Mouse (Mus musculus) forebrain, embryonic 11.5 days (tissue): ENCODE results near the gene Rhbdf1. TPM values are rescaled to one million over a fixed set of nuclear protein-coding genes. Genes with fewer than 3 reads are reported as not detected.
A peak's percentile ranks its signal among the peaks of the same experiment; 100 is the strongest.
"Not testable (repeated sequence)": the region's sequence is repeated elsewhere in the genome, so short reads cannot be mapped to it uniquely, and the experiment has no call there.

Experiments used
- ATAC-seq: fragments of 200-750 bp; cut with Nextera tagmentation; replicated peaks from 2 replicates; pipeline ENCODE4 v1.8.0; 2017; ENCODE audit warnings: moderate TSS enrichment; ENCODE audit not compliant: low FRiP score
- DNase-seq: peaks from one replicate; pipeline ENCODE4 v3.0.0-alpha.2; 2017; ENCODE audit warnings: low spot score
- H3K27ac ChIP-seq: fragments of 300-500 bp; sonication (generic); 2 replicates; pipeline ENCODE4 v1.5.1; 2014; ENCODE audit warnings: low read depth, low read length
- H3K27me3 ChIP-seq: fragments of 300-500 bp; sonication (generic); 2 replicates; pipeline ENCODE4 v1.6.1; 2014; ENCODE audit warnings: mild to moderate bottlenecking, low read length, mixed read lengths; ENCODE audit not compliant: control insufficient read depth, insufficient read depth
- H3K36me3 ChIP-seq: fragments of 300-500 bp; sonication (generic); 2 replicates; pipeline ENCODE4 v1.6.1; 2014; ENCODE audit warnings: mild to moderate bottlenecking, low read length, moderate library complexity, mixed read lengths; ENCODE audit not compliant: control insufficient read depth, insufficient read depth
- H3K4me1 ChIP-seq: fragments of 300-500 bp; sonication (generic); replicated peaks from 2 replicates; pipeline ENCODE4 v1.6.1; 2014; ENCODE audit warnings: low read length, mixed read lengths; ENCODE audit not compliant: control insufficient read depth, insufficient read depth
- H3K4me2 ChIP-seq: fragments of 300-500 bp; sonication (generic); 2 replicates; pipeline ENCODE4 v1.6.1; 2014; ENCODE audit warnings: low read depth, mild to moderate bottlenecking, low read length, moderate library complexity, mixed read lengths; ENCODE audit not compliant: severe bottlenecking
- H3K4me3 ChIP-seq: fragments of 300-500 bp; sonication (generic); 2 replicates; pipeline ENCODE4 v1.5.1; 2014; ENCODE audit warnings: low read depth, low read length
- H3K9ac ChIP-seq: fragments of 300-500 bp; sonication (generic); 2 replicates; pipeline ENCODE4 v1.6.1; 2014; ENCODE audit warnings: low read length
- H3K9me3 ChIP-seq: fragments of 300-500 bp; sonication (generic); 2 replicates; pipeline ENCODE4 v1.6.1; 2016; ENCODE audit warnings: low read length, mixed read lengths; ENCODE audit not compliant: control insufficient read depth
- WGBS: fragments of 180-500 bp; shearing (Covaris S2); extraction: QIAGEN DNeasy Blood & Tissue Kit; methylation state at CpG from one replicate; pipeline ENCODE4 v1.1.7; 2014; 5-methylcytosine and 5-hydroxymethylcytosine counted together
- polyA plus RNA-seq: library from polyadenylated mRNA; unstranded; fragments of >200 nt; fragmentation: Nextera tagmentation; extraction: Ambion mirVana; gene quantifications from 2 replicates; pipeline ENCODE4 v1.2.1, GENCODE M21; 2014

The Rhbdf1 gene
- polyA plus RNA-seq, 1 experiment from 2014 or later = 20.4 TPM

- DNase-seq (no peak), ATAC-seq (no peak)
- Histone ChIP-seq H3K4me3 (no peak overlapping the region), H3K36me3 (no peaks in the 10 kb centered on the region), H3K27me3 (no peaks in the 10 kb centered on the region), H3K9me3 (no peaks in the 10 kb centered on the region), H3K9ac (no peak overlapping the region), H3K4me2 (no peak overlapping the region), H3K27ac (no peak overlapping the region), H3K4me1 (no peaks in the 10 kb centered on the region; the same call in 1 of the 2 replicates)
- 82% methylated on average over 11 of the region's 11 CpGs for WGBS
These were observed 20.0 kb downstream of the Rhbdf1 start for GRCm38 (mm10) chr11:32201922-32202685.

GRCm38 (mm10) chr11:32200992-32201391 lies 21.1 kb downstream of the Rhbdf1 start:
- ATAC-seq, H3K27ac ChIP-seq, H3K9ac ChIP-seq, H3K9me3 ChIP-seq, H3K27me3 ChIP-seq, DNase-seq, H3K36me3 ChIP-seq, H3K4me3 ChIP-seq, H3K4me2 ChIP-seq, H3K4me1 ChIP-seq: not testable (repeated sequence)
- WGBS = 60% methylated on average over 1 of the region's 1 CpGs

- H3K4me3 ChIP-seq = no peak within 1 kb of the TSS
- no peaks in the 10 kb centered on the region for H3K9me3 ChIP-seq
- no peak within 1 kb of the TSS for H3K9ac ChIP-seq
- H3K4me1 ChIP-seq = no peaks in the 10 kb centered on the region
- DNase-seq = no peak
- no peaks in the 10 kb centered on the region for H3K27me3 ChIP-seq
- WGBS = 79% methylated on average over 10 of the region's 10 CpGs
- H3K27ac ChIP-seq = no peak within 1 kb of the TSS
- H3K36me3 ChIP-seq = no peaks in the 10 kb centered on the region
- H3K4me2 ChIP-seq = no peak within 1 kb of the TSS
- ATAC-seq = no peak
These were observed 22.0 kb downstream of the Rhbdf1 start, which contains the start of gene Il9r for GRCm38 (mm10) chr11:32200075-32200601. Il9r (minus strand) TSS chr11:32200279.

GRCm38 (mm10) chr11:32199230-32199629 lies 22.9 kb downstream of the Rhbdf1 start:
- 41% methylated on average over 6 of the region's 6 CpGs for WGBS
- no peak overlapping the region for H3K4me3 ChIP-seq
- peak; percentile 47 for DNase-seq
- no peaks in the 10 kb centered on the region for H3K27me3 ChIP-seq
- no peak overlapping the region for H3K9ac ChIP-seq
- no peaks in the 10 kb centered on the region for H3K4me1 ChIP-seq
- ATAC-seq = no peak
- H3K4me2 ChIP-seq = no peak overlapping the region
- H3K36me3 ChIP-seq = no peaks in the 10 kb centered on the region
- H3K9me3 ChIP-seq = no peaks in the 10 kb centered on the region
- H3K27ac ChIP-seq = no peak overlapping the region

- Histone ChIP-seq H3K4me1 (no peaks in the 10 kb centered on the region), H3K27ac (no peak overlapping the region), H3K4me3 (no peak overlapping the region), H3K9ac (no peak overlapping the region), H3K27me3 (no peaks in the 10 kb centered on the region), H3K36me3 (no peaks in the 10 kb centered on the region), H3K9me3 (no peaks in the 10 kb centered on the region), H3K4me2 (no peak overlapping the region)
- no peak for ATAC-seq
- DNase-seq = peak; percentile 46
- WGBS = 71% methylated on average over 13 of the region's 14 CpGs
These were observed 23.7 kb downstream of the Rhbdf1 start for GRCm38 (mm10) chr11:32198256-32198955.

- no peaks in the 10 kb centered on the region for H3K9me3 ChIP-seq
- H3K27ac ChIP-seq = no peak overlapping the region
- H3K4me2 ChIP-seq = no peak overlapping the region
- no peaks in the 10 kb centered on the region for H3K36me3 ChIP-seq
- H3K4me1 ChIP-seq = no peaks in the 10 kb centered on the region
- no peak overlapping the region for H3K9ac ChIP-seq
- WGBS = 76% methylated on average over 3 of the region's 3 CpGs
- H3K27me3 ChIP-seq = no peaks in the 10 kb centered on the region
- ATAC-seq (no peak), DNase-seq (peak; percentile 16)
- no peak overlapping the region for H3K4me3 ChIP-seq
These were observed 24.3 kb downstream of the Rhbdf1 start for GRCm38 (mm10) chr11:32197766-32198165.

- WGBS = 82% methylated on average over 6 of the region's 6 CpGs
- Histone ChIP-seq H3K9ac (no peak overlapping the region), H3K4me3 (no peak overlapping the region), H3K36me3 (no peaks in the 10 kb centered on the region), H3K4me1 (no peaks in the 10 kb centered on the region), H3K4me2 (no peak overlapping the region), H3K27ac (no peak overlapping the region), H3K9me3 (no peaks in the 10 kb centered on the region), H3K27me3 (no peaks in the 10 kb centered on the region)
- no peak for ATAC-seq
- no peak for DNase-seq
These were observed 25.4 kb downstream of the Rhbdf1 start for GRCm38 (mm10) chr11:32196727-32197126.

GRCm38 (mm10) chr11:32195867-32196540 lies 26.1 kb downstream of the Rhbdf1 start:
- peak; percentile 39 for DNase-seq
- 31% methylated on average over 11 of the region's 11 CpGs for WGBS
- Histone ChIP-seq H3K27ac (no peak overlapping the region), H3K9ac (no peak overlapping the region), H3K4me3 (no peak overlapping the region), H3K27me3 (no peaks in the 10 kb centered on the region), H3K4me2 (no peak overlapping the region), H3K9me3 (no peaks in the 10 kb centered on the region), H3K4me1 (no peaks in the 10 kb centered on the region), H3K36me3 (no peaks in the 10 kb centered on the region)
- ATAC-seq = no peak
